Mouse (Mus musculus) left cerebral cortex, adult 2 months (tissue): ENCODE results near the gene Skil. TPM values are rescaled to one million over a fixed set of nuclear protein-coding genes. Genes with fewer than 3 reads are reported as not detected.

ENCODE experiments used
- DNase-seq, 2 experiments: peaks; one replicate each; pipeline ENCODE4 v3.0.0; 2021 to 2022; ENCODE audit warnings: low spot score in 2 of 2, mixed read lengths in 1 of 2; ENCODE audit errors: extremely low spot score in 1 of 2
- H3K27ac ChIP-seq: fragments of 200-600 bp; 2 replicates; pipeline ENCODE4 v1.8.1; 2022
- H3K4me3 ChIP-seq: fragments of 200-600 bp; 2 replicates; pipeline ENCODE4 v1.8.1; 2022
- CTCF ChIP-seq: fragments of 200-600 bp; IDR thresholded peaks from 2 replicates; pipeline ENCODE4 v1.8.1; 2022; ENCODE audit warnings: antibody characterized with exemption, mild to moderate bottlenecking, moderate library complexity
- intact Hi-C: fragments of 180-260 bp; cut with DNase I; formaldehyde crosslinking; loops from one replicate; pipeline ENCODE4 v1.15.1; 2025
- long read RNA-seq, 2 experiments: library from polyadenylated mRNA; stranded (forward); transcript quantifications; one replicate each; pipeline ENCODE4 v2.0.0; 2021; ENCODE audit warnings: borderline mapping rate in 2 of 2
- total RNA-seq, 2 experiments: library from RNA; stranded (reverse); gene quantifications; 2 replicates each; pipeline ENCODE4 v1.2.3; 2021

The Skil gene
- total RNA-seq = 10 to 100 TPM; 65.8 to 68.1 TPM
- long read RNA-seq, experiment 1, full-length matches to known transcripts = 60 of 74 reads
- long read RNA-seq, experiment 1, partial matches to known transcripts = 9 of 74 reads
- long read RNA-seq, experiment 1, other reads (novel, unspliced or antisense) = 5 of 74 reads
- long read RNA-seq, experiment 2, full-length matches to known transcripts = 45 of 53 reads
- long read RNA-seq, experiment 2, partial matches to known transcripts = 3 of 53 reads
- long read RNA-seq, experiment 2, other reads (novel, unspliced or antisense) = 5 of 53 reads

DNA sequence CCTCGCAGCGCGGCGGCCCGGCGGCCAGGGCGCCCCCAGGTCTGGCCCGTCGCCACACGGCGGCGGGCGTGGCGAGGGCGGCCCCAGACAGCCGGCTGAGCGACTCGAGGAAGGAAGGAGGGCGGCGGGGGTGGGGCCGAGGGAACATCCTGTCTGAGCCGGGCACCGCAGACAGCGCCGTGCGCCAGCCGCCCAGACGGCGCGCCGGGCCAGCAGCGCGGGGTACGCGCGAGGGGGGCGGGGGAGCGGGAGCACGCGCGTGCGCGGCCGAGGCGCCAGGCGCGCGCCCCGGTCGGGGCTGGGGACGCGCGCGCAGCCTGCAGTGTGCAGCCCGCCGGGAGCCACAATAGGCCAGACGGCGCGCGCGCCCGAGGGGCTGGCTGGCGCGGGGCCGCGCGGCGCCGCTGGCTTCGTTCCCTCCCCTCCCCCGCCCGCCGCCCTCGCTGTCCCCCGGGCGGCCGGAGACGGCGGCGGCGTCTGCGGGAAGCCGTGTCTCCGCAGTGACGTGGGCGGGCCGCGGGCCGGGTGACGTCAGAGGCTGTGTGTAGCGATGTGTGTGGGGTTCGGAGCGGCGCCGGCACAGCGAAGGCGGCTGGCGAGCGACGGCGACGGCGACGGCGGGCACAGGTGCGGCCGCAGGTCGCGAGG lies at the start of gene Skil:
Skil (plus strand) TSS at position 528 of the 648 bp plus-strand sequence.
- TF ChIP-seq CTCF = no peak; the same call in 1 of the 2 replicates
- H3K4me3 ChIP-seq = peak within 1 kb of the TSS; percentile 74
- intact Hi-C loops = loop anchor here (2.0 to 5.0 kb wide), 2 partner anchors 26 to 492 kb away; partner anchors contain the start of gene Mynn

DNA sequence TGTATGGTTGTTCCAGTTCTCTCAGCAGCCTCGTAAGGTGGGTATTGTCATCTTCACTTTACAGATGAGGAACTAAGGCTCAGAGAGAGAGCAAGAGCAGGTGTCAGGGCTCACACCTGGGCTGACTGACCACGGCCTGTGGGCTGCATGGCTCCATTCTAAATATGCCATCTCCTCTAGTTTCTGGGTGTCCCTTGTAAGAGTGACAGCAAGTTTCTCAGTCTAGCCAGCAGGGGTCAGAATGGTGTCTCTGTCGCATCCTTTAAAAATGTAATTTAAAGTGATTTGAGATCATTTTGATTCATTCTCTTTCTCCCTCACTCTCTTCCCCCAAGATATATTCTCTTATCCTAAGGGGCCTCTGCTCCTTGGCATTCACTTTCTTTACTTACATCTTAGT lies 47.6 kb upstream of the Skil start:
- intact Hi-C loops = no loop called here
- no peak for DNase-seq
- TF ChIP-seq CTCF = peak; percentile 58
- H3K27ac ChIP-seq = no peak overlapping the region
- H3K4me3 ChIP-seq = no peak overlapping the region

More for the DNA sequence above, at the start of gene Skil:
- peak within 1 kb of the TSS; percentile 98 for H3K27ac ChIP-seq
- DNase-seq = peak; percentile 93 to 94

DNA sequence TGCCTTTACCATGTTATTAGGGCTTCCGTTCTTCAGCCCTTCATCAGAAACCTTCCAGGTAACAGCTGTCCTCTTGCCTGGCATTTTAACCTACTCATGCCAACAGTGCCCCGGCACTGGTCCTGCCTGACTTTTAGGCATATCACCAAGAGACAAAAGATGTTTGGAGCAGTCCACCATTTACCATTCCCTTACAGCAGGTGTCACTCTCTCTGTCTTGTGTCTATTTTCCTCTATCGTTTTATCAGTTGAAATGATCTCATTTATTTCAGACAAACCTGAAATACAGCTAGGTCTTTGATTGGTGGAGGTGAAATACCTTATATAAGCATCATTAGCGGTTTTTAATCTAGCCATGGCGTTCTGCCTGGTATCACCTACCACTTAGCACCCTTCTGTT lies 45.8 kb upstream of the Skil start:
- peak; percentile 11; the same call in 1 of the 2 replicates for TF ChIP-seq CTCF
- H3K27ac ChIP-seq = no peak overlapping the region
- DNase-seq = no peak
- intact Hi-C loops = no loop called here
- no peak overlapping the region for H3K4me3 ChIP-seq

DNA sequence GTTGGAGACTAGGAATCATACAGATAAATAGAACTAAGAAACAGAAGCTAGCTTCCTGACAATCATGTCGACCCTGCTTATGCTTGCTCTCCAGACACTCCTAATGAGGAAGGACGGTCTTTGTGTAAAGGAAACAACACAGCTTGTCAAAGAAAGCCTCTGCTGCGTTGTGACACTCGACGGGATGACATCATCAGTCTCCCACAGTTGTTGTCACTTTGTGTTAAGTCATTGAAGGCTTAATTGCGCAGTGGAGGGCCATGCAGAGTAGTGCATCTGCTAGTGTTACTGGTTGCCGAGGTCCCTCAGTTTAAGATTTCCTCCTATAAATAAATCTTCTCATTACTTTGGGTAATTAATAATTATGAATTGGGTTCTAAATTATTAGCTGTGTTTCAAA lies 44.5 kb upstream of the Skil start:
- DNase-seq = no peak
- no peak overlapping the region for H3K27ac ChIP-seq
- H3K4me3 ChIP-seq = no peak overlapping the region
- no peak for TF ChIP-seq CTCF
- intact Hi-C loops = no loop called here

DNA sequence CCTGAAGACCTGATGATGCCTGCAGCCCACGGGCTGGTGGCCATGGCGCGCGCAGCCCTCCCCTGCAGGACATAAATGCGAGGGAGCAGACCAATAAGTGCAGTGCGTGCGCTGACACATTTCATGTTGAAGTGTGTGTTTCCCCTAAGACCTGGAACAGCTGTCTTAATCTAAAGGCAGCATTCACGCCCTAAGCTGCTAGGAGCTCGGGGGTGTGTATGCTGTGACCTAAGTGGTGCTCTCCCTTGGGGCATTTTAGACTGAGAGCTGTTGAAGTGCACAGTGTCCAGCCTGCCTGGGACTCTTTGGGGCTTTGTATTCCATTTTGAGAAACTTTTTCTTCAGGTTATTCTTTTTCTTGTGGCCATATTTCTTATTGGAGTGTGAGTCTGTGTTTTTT lies 43.1 kb upstream of the Skil start:
- no peak for DNase-seq
- no peak overlapping the region for H3K27ac ChIP-seq
- H3K4me3 ChIP-seq = no peak overlapping the region
- no peak for TF ChIP-seq CTCF
- intact Hi-C loops = no loop called here

DNA sequence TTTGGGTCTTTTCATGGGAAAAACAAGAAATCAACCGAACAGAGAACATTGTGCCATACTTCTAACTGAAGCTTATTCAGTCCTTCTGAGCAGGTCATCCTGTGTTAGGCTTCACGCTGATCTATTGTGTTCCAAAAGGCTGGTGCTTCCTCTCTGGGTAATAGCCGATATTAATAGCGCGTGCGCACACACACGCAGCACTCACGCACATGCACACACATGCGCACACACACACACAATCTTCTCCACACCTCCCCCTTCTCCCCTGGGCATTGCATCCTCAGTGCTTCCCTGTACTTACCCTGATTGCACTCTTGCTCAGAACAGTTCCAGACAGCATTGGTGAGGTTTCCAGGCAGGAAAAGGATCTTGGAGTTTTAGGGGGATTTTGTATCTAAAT lies 41.7 kb upstream of the Skil start:
- intact Hi-C loops = no loop called here
- Histone ChIP-seq H3K27ac (no peak overlapping the region), H3K4me3 (no peak overlapping the region)
- TF ChIP-seq CTCF = no peak
- no peak for DNase-seq

DNA sequence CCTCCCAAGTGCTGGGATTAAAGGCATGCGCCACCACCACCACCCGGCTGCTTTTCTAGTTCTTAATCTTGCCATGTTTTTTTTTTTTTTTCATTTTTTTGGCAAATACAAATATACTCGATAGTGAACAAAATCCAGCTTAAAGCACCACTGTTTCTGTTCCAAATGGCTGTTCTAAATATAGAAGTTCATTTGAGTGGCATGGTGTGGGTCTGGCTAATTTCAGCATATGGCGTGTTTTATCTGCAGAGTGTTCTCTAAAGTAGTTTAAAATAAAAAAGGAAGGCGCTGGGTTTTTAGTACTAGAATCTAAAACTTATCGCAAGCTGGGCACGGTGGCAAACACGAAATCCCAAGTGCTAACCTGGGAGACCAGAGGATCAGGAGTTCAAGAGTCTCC lies 40.0 kb upstream of the Skil start:
- intact Hi-C loops = loop anchor here (5.0 kb wide), 1 partner anchor 547 kb away; no protein-coding TSS in a partner anchor
- no peak for TF ChIP-seq CTCF
- Histone ChIP-seq H3K27ac (no peak overlapping the region), H3K4me3 (no peak overlapping the region)
- DNase-seq = no peak

DNA sequence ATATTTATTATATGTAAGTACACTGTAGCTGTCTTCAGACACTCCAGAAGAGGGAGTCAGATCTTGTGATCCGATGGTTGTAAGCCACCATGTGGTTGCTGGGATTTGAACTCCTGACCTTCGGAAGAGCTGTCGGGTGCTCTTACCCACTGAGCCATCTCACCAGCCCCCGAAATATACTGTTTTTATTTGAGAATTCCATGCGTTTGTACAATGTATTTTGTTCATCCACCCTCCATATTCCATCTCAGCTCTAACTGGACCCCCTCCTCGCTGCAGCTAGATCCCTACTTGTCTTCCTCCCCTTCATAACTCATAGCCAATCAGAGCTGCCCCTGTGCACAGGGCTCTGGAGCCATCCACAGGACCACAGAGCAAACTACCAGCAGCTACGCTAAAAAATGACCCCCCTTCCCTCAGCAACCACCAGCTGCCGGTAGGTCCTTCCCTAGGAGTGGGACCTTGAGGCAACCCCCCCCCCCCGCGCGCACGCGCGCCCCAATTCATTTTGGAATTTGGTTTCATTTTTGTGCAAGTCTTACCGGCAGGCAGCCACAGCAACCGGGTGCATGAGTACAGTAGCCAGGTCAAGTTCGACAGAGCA lies 38.7 kb upstream of the Skil start:
- H3K4me3 ChIP-seq = peak overlapping the region; percentile 48
- TF ChIP-seq CTCF = no peak
- no peak for DNase-seq
- no peak overlapping the region for H3K27ac ChIP-seq
- intact Hi-C loops = loop anchor here (2.0 to 5.0 kb wide), 2 partner anchors 53 to 546 kb away; no protein-coding TSS in a partner anchor

DNA sequence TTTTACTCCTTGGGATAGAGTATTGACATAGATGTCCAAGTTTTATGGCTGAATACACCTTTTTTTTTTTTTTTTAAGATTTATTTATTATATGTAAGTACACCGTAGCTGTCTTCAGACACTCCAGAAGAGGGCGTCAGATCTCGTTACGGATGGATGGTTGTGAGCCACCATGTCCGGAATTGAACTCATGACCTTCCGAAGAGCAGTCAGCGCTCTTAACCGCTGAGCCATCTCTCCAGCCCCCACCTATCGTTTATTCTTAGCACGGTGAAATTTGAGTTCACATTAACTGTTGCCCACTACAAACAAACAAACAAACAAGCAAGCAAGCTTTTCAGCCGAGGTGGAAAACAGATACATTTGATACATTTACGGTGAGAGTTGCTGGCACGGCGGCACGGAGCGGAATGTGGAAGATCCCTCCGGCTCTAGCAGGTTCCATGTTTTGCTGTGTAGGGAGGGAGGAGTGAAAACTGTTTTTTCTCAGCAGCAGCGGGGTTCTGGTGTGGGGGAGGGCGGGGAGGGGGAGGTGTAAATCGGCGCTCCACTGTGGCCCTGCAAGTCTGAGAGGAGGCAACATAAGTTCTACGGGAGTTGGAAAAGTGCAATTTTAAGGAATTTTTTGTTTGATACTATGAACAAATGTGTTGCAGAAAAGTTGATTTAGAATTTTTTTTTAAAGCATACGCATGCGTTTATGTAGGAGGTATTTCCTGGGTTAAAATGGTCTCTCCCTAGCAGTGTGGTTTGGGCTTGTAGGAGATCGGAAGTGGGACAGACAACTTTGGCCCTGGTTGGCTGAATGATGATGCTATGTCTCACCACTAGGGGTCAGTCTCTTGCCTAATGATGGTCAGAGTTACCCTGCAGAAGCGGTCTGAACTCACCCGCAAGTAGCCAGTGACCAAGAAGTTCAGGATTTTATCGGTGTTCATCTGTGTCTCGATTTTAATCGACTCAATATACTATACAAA lies 37.9 kb upstream of the Skil start:
- peak; percentile 92 for TF ChIP-seq CTCF
- no peak overlapping the region; the same call in 1 of the 2 replicates for H3K27ac ChIP-seq
- intact Hi-C loops = loop anchor here (1.0 to 5.0 kb wide), 4 partner anchors 36 to 545 kb away; no protein-coding TSS in a partner anchor
- H3K4me3 ChIP-seq = peak overlapping the region; percentile 48
- peak; percentile 70 to 72 for DNase-seq

DNA sequence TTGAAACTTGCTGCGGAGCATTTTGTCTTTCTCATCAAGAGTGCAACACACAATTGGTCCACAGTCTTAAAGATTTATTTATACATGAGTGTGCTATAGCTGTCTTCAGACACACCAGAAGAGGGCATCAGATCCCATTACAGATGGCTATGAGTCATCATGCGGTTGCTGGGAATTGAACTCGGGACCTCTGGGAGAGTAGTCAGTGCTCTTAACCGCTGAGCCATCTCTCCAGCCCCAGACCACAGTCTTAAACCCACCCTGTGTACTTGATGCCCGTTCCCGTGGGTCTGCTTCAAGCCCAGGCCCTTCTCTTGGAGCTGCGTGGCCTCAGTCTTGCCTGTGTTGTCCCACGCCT lies 34.1 kb upstream of the Skil start:
- no peak for DNase-seq
- Histone ChIP-seq H3K4me3 (no peak overlapping the region), H3K27ac (no peak overlapping the region)
- intact Hi-C loops = no loop called here
- TF ChIP-seq CTCF = no peak

DNA sequence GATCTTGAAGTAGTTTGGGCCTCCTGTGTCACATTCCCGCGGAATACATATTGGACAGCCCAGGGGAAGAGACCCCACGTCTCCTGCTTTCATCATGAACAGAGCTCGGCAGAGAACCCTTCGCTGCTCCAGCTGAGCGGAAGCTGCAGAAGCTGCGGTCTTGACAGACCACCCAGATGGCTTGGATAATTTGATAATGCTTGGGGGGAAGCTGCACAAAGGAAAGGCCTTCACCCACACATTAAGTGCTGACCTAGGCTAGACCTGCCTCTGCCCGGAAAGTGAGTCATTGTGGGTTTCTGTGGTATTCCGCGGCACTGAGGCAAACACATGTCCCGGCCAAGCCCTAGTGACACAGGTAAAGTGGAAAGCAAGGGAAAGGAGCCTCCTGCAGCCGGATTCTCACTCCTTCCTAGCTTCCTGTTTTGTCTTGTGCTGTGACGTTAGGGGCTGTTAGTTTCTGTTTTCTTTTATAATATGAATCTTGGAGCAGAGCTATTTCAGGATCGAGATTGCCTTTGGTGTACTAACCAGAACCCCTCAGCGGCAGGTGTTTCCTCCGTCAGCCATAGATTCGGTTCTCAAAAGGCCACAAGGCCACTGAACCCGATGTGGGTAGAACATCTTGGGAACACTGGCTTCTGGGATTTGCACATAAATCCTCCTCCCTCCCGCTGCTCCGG lies 33.6 kb upstream of the Skil start:
- Histone ChIP-seq H3K4me3 (no peak overlapping the region), H3K27ac (no peak overlapping the region)
- intact Hi-C loops = no loop called here
- TF ChIP-seq CTCF = no peak
- DNase-seq = no peak
